In the genomic region with DNA sequence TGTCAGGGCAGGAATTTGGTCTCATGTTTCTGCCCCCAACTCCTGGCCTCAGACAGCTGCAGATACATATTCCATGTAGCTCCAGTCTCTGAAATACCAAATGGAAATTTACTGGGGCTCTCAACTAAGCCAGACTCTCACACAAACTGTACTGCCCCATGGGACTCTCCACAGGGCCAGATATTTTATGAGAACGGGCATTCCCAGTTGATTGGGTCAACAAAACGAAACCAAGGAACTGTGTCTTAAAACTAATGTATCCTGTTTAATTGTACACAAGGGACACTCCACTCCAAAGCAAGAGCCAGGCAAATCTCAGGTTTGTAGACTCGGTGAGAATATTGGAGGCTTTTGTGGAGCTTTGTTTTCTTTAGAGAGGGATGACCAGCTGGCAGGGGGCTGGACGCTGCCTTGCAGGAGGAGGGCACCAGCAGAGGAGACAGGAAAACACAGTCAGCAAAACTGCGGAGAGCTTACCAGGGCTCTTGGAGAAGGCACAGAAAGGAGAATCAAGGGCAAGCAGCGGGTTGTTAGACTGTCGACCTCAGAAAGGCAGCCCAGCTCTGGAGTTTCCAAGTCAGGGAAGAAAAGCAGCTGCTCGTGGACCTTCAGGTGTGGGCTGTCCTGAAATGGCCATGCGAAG, we compare ENCODE assay signal across 9 mouse cellular contexts. TPM values are rescaled to one million over a fixed set of nuclear protein-coding genes. Genes with fewer than 3 reads are reported as not detected.
DNase-seq lines count a peak whose midpoint lies in the region; ATAC-seq lines count a peak whose summit lies in the region.
"Had no signal": no experiment of that assay in that cellular context is flagged by ENCODE, and none has a peak within 500 bp of the region (broad histone marks: within the 10 kb centered on the region; RNA-seq: fewer than 3 reads in every experiment).

No protein-coding gene starts in this region.

- H3K27ac ChIP-seq in heart, embryonic 12.5 days (ENCODE audit: poor library complexity, severe bottlenecking): peak overlapping the region; percentile 75
- H3K27ac ChIP-seq in kidney, embryonic 15.5 days: peak overlapping the region; percentile 88
- H3K27ac ChIP-seq in stomach, embryonic 14.5 days (ENCODE audit: low read length): peak overlapping the region; percentile 87

- peaks cover 68% of the 10 kb centered on the region for H3K4me1 ChIP-seq in heart, embryonic 12.5 days (replicated peaks)
- peaks cover 62% of the 10 kb centered on the region for H3K4me1 ChIP-seq in kidney, embryonic 15.5 days
- peaks cover 13% of the 10 kb centered on the region; the same call in 1 of the 2 replicates for H3K4me1 ChIP-seq in stomach, embryonic 14.5 days (ENCODE audit: control insufficient read depth, insufficient read depth, low read length)

- H3K36me3 ChIP-seq in heart, embryonic 12.5 days: no peaks in the 10 kb centered on the region
- no peaks in the 10 kb centered on the region for H3K36me3 ChIP-seq in kidney, embryonic 15.5 days
- H3K36me3 ChIP-seq in stomach, embryonic 14.5 days (ENCODE audit: control insufficient read depth, insufficient read depth, low read length): no peaks in the 10 kb centered on the region

- 0 out of 2 replicates have a peak overlapping the region, but pooled peaks have one; percentile 54 for H3K9ac ChIP-seq in heart, embryonic 12.5 days
- peak overlapping the region; percentile 30; the same call in 1 of the 2 replicates for H3K9ac ChIP-seq in kidney, embryonic 15.5 days
- H3K9ac ChIP-seq in stomach, embryonic 14.5 days (replicated peaks; ENCODE audit: low read depth, low read length): peak overlapping the region; percentile 31; the same call in 1 of the 2 replicates

- WGBS in heart, embryonic 12.5 days: 29% methylated on average over 9 of the region's 9 CpGs
- 18% methylated on average over 9 of the region's 9 CpGs for WGBS in kidney, embryonic 15.5 days
- 21% methylated on average over 9 of the region's 9 CpGs for WGBS in stomach, embryonic 14.5 days

- peak; percentile 42 for DNase-seq in embryo, embryonic 10 days (ENCODE audit: low spot score)
- no peak for DNase-seq in embryo, embryonic 9.5 days (ENCODE audit: extremely low spot score)
- DNase-seq in lung, postnatal 25 days (ENCODE audit: low spot score): peak; percentile 57
- DNase-seq in layer of hippocampus, adult 11-12 months (ENCODE audit: low spot score): no peak

- H3K27me3 ChIP-seq in heart, embryonic 12.5 days (replicated peaks): no peaks in the 10 kb centered on the region
- no peaks in the 10 kb centered on the region for H3K27me3 ChIP-seq in kidney, embryonic 15.5 days
- no peaks in the 10 kb centered on the region for H3K27me3 ChIP-seq in stomach, embryonic 14.5 days (ENCODE audit: control insufficient read depth, insufficient read depth, low read length)
- H3K27me3 ChIP-seq: CH12.LX had no signal

- ATAC-seq in common myeloid progenitor, adult 5-6 weeks (replicated peaks; ENCODE audit: low read depth, poor library complexity, severe bottlenecking): peak; percentile 43
- no peak for ATAC-seq in heart, embryonic 12.5 days (ENCODE audit: insufficient number of reproducible peaks, low FRiP score)
- ATAC-seq in kidney, embryonic 15.5 days (replicated peaks; ENCODE audit: low FRiP score): peak; percentile 17; the same call in 1 of the 2 replicates
- ATAC-seq in stomach, embryonic 14.5 days (ENCODE audit: insufficient number of reproducible peaks, insufficient read depth, low FRiP score, low read depth): peak; percentile 49; the same call in 1 of the 2 replicates

- H3K4me3 ChIP-seq in heart, embryonic 12.5 days: no peak overlapping the region
- peak overlapping the region; percentile 24 for H3K4me3 ChIP-seq in kidney, embryonic 15.5 days (replicated peaks)
- peak overlapping the region; percentile 8; the same call in 1 of the 2 replicates for H3K4me3 ChIP-seq in stomach, embryonic 14.5 days (ENCODE audit: low read depth, low read length)

- H3K9me3 ChIP-seq in heart, embryonic 12.5 days (replicated peaks): no peaks in the 10 kb centered on the region
- H3K9me3 ChIP-seq in kidney, embryonic 15.5 days (replicated peaks): no peaks in the 10 kb centered on the region
- H3K9me3 ChIP-seq in stomach, embryonic 14.5 days (ENCODE audit: control insufficient read depth, low read depth, low read length): no peaks in the 10 kb centered on the region

- peak overlapping the region; percentile 41 for H3K4me2 ChIP-seq in heart, embryonic 12.5 days
- H3K4me2 ChIP-seq in kidney, embryonic 15.5 days: peak overlapping the region; percentile 44
- peak overlapping the region; percentile 41 for H3K4me2 ChIP-seq in stomach, embryonic 14.5 days (replicated peaks; ENCODE audit: low read depth, low read length)

RNA-seq across cellular contexts. Expression of gene C87436, which starts 42.1 kb away (rescaled TPM):
- total RNA-seq in common myeloid progenitor, adult 5-6 weeks (2017): 37.6 and 42.6 TPM in 2 replicates
- 16.2 and 18.0 TPM in 2 replicates for polyA plus RNA-seq in heart, embryonic 12.5 days (2016; fragmentation: Nextera tagmentation; extraction: Ambion mirVana)
- polyA plus RNA-seq in kidney, embryonic 15.5 days (2015; fragmentation: Nextera tagmentation; extraction: Ambion mirVana): 24.4 and 25.5 TPM in 2 replicates
- 26.3 and 26.8 TPM in 2 replicates for polyA plus RNA-seq in stomach, embryonic 14.5 days (2014; fragmentation: Nextera tagmentation; extraction: Ambion mirVana)

RNA-seq across cellular contexts. Expression of gene Pcbp1, which starts 45.8 kb away (rescaled TPM):
- 115 and 172 TPM in 2 replicates for total RNA-seq in common myeloid progenitor, adult 5-6 weeks (2017)
- 415 and 416 TPM in 2 replicates for polyA plus RNA-seq in heart, embryonic 12.5 days (2016; fragmentation: Nextera tagmentation; extraction: Ambion mirVana)
- polyA plus RNA-seq in kidney, embryonic 15.5 days (2015; fragmentation: Nextera tagmentation; extraction: Ambion mirVana): 488 and 506 TPM in 2 replicates
- 230 and 234 TPM in 2 replicates for polyA plus RNA-seq in stomach, embryonic 14.5 days (2014; fragmentation: Nextera tagmentation; extraction: Ambion mirVana)

RNA-seq across cellular contexts. Expression of gene Gm44790, which starts 53.9 kb away (rescaled TPM):
- total RNA-seq in common myeloid progenitor, adult 5-6 weeks (2017): not detected in 2 replicates
- 0.45 TPM in 1 of 2 replicates, not detected in the other for polyA plus RNA-seq in heart, embryonic 12.5 days (2016; fragmentation: Nextera tagmentation; extraction: Ambion mirVana)
- polyA plus RNA-seq in kidney, embryonic 15.5 days (2015; fragmentation: Nextera tagmentation; extraction: Ambion mirVana): 0.43 and 0.51 TPM in 2 replicates
- not detected in 2 replicates for polyA plus RNA-seq in stomach, embryonic 14.5 days (2014; fragmentation: Nextera tagmentation; extraction: Ambion mirVana)
- total RNA-seq: CH12.LX had no signal

Comparison
In these comparisons a context has a peak if more than half of its experiments do, and no peak if none do; other contexts are left out.
1. DNase-seq: peak in embryo, embryonic 10 days (single experiment) and lung, postnatal 25 days (single experiment); none in embryo, embryonic 9.5 days (single experiment) and layer of hippocampus, adult 11-12 months (single experiment).
2. Peak in every context shown above with its lines, with median percentiles within 50 percentile points of each other: H3K27ac ChIP-seq, H3K4me2 ChIP-seq and H3K9ac ChIP-seq.